8 mouse cellular contexts compared by ENCODE assay signal in the genomic region with DNA sequence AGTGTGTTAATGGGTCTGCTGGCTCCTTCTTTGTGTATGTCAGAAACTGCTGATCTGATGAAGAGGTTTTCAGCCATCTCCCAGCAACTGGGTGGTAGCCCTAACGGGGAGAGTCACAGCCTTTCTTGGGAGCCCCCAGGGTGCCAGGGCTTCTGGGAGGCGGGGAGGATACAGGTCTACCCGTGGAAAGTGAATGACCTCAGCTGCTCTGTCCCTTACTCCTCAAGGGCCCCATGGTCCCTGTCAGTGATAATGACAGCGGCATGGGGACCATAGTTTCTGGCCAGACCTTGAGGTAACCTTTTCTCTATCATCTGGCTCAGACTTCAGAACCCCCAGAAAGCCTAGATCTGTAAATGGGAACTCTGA. TPM values are rescaled to one million over a fixed set of nuclear protein-coding genes. Genes with fewer than 3 reads are reported as not detected.
DNase-seq lines count a peak whose midpoint lies in the region; ATAC-seq lines count a peak whose summit lies in the region.

No protein-coding gene starts in this region.

- no peak for ATAC-seq in neural tube, embryonic 12.5 days (ENCODE audit: low FRiP score, low read depth)
- ATAC-seq in limb, embryonic 15.5 days (ENCODE audit: insufficient number of reproducible peaks, low FRiP score, low TSS enrichment, low read depth), result no peak
- ATAC-seq in stomach, embryonic 16.5 days (ENCODE audit: insufficient read depth, low FRiP score), result no peak

- H3K9ac ChIP-seq in neural tube, embryonic 12.5 days, result no peak overlapping the region; the same call in 1 of the 2 replicates
- no peak overlapping the region for H3K9ac ChIP-seq in limb, embryonic 15.5 days
- no peak overlapping the region for H3K9ac ChIP-seq in stomach, embryonic 16.5 days (ENCODE audit: low read length)

- DNase-seq in embryo, embryonic 9.5 days (ENCODE audit: extremely low spot score), result peak; percentile 15
- no peak for DNase-seq in embryo, embryonic 10 days (ENCODE audit: low spot score)
- no peak for DNase-seq in neural tube, embryonic 10.5 days (ENCODE audit: extremely low spot score, low spot score)
- no peak for DNase-seq in layer of hippocampus, postnatal 36 days
- no peak for DNase-seq in right cerebral cortex, adult 2 months (ENCODE audit: low spot score in 2 of 2)

- no peaks in the 10 kb centered on the region for H3K36me3 ChIP-seq in neural tube, embryonic 12.5 days
- H3K36me3 ChIP-seq in limb, embryonic 15.5 days, result no peaks in the 10 kb centered on the region
- no peaks in the 10 kb centered on the region for H3K36me3 ChIP-seq in stomach, embryonic 16.5 days (ENCODE audit: control insufficient read depth, insufficient read depth, low read length)

- no peak overlapping the region for H3K27ac ChIP-seq in neural tube, embryonic 12.5 days
- H3K27ac ChIP-seq in limb, embryonic 15.5 days, result no peak overlapping the region
- peak overlapping the region; percentile 42; the same call in 1 of the 2 replicates for H3K27ac ChIP-seq in stomach, embryonic 16.5 days (ENCODE audit: low read length)

- 12% methylated on average over 4 of the region's 4 CpGs for WGBS in neural tube, embryonic 12.5 days
- WGBS in limb, embryonic 15.5 days, result 22% methylated on average over 4 of the region's 4 CpGs
- WGBS in stomach, embryonic 16.5 days, result 13% methylated on average over 4 of the region's 4 CpGs

- no peaks in the 10 kb centered on the region for H3K9me3 ChIP-seq in neural tube, embryonic 12.5 days
- H3K9me3 ChIP-seq in limb, embryonic 15.5 days, result no peaks in the 10 kb centered on the region
- H3K9me3 ChIP-seq in stomach, embryonic 16.5 days (replicated peaks; ENCODE audit: control insufficient read depth, low read length), result no peaks in the 10 kb centered on the region

- H3K27me3 ChIP-seq in neural tube, embryonic 12.5 days (replicated peaks), result no peaks in the 10 kb centered on the region
- H3K27me3 ChIP-seq in limb, embryonic 15.5 days, result no peaks in the 10 kb centered on the region
- H3K27me3 ChIP-seq in stomach, embryonic 16.5 days (ENCODE audit: control insufficient read depth, insufficient read depth, low read length), result no peaks in the 10 kb centered on the region

- H3K4me1 ChIP-seq in neural tube, embryonic 12.5 days, result peaks cover 11% of the 10 kb centered on the region; the same call in 1 of the 2 replicates
- H3K4me1 ChIP-seq in limb, embryonic 15.5 days, result peaks cover 6% of the 10 kb centered on the region; the same call in 1 of the 2 replicates
- peaks cover 2% of the 10 kb centered on the region; the same call in 1 of the 2 replicates for H3K4me1 ChIP-seq in stomach, embryonic 16.5 days (ENCODE audit: control insufficient read depth, insufficient read depth, low read length)

- no peak overlapping the region for H3K4me3 ChIP-seq in neural tube, embryonic 12.5 days
- no peak overlapping the region for H3K4me3 ChIP-seq in limb, embryonic 15.5 days
- H3K4me3 ChIP-seq in stomach, embryonic 16.5 days (replicated peaks; ENCODE audit: low read length), result no peak overlapping the region

- H3K4me2 ChIP-seq in neural tube, embryonic 12.5 days (replicated peaks), result peak overlapping the region; percentile 54
- H3K4me2 ChIP-seq in limb, embryonic 15.5 days, result 0 out of 2 replicates have a peak overlapping the region, but pooled peaks have one; percentile 34
- H3K4me2 ChIP-seq in stomach, embryonic 16.5 days (ENCODE audit: low read depth, low read length), result peak overlapping the region; percentile 48

RNA-seq across cellular contexts. Expression of a gene that starts 23.1 kb away (rescaled TPM):
- polyA plus RNA-seq in neural tube, embryonic 12.5 days (2016; fragmentation: Nextera tagmentation; extraction: Ambion mirVana), result 22.4 and 23.4 TPM in 2 replicates
- polyA plus RNA-seq in limb, embryonic 15.5 days (2015; fragmentation: Nextera tagmentation; extraction: Ambion mirVana), result 11.4 and 11.5 TPM in 2 replicates
- 13.1 and 14.1 TPM in 2 replicates for polyA plus RNA-seq in stomach, embryonic 16.5 days (2015; fragmentation: Nextera tagmentation; extraction: Ambion mirVana)
- 10 to 100 TPM; 15.1 to 16.7 TPM for total RNA-seq in layer of hippocampus, postnatal 36 days (2021)

RNA-seq across cellular contexts. Expression of a gene that starts 35.2 kb away (rescaled TPM):
- 415 and 416 TPM in 2 replicates for polyA plus RNA-seq in neural tube, embryonic 12.5 days (2016; fragmentation: Nextera tagmentation; extraction: Ambion mirVana)
- 448 and 534 TPM in 2 replicates for polyA plus RNA-seq in limb, embryonic 15.5 days (2015; fragmentation: Nextera tagmentation; extraction: Ambion mirVana)
- 401 and 513 TPM in 2 replicates for polyA plus RNA-seq in stomach, embryonic 16.5 days (2015; fragmentation: Nextera tagmentation; extraction: Ambion mirVana)
- 100 to 1,000 TPM; 185 to 197 TPM for total RNA-seq in layer of hippocampus, postnatal 36 days (2021)
